ENCODE assay signal across 16 mouse cellular contexts in genomic region chr16:54902911-54903310, GRCm38 (mm10).
"Had no signal": no experiment of that assay in that cellular context is flagged by ENCODE, and none has a peak within 500 bp of the region (broad histone marks: within the 10 kb centered on the region; RNA-seq: fewer than 3 reads in every experiment).

No protein-coding gene starts in this region.

- H3K27me3 ChIP-seq: neural tube, embryonic 13.5 days; neural tube, embryonic 15.5 days; stomach, embryonic 15.5 days had no signal

- H3K4me3 ChIP-seq: neural tube, embryonic 13.5 days; neural tube, embryonic 15.5 days; stomach, embryonic 15.5 days had no signal

- H3K9me3 ChIP-seq: neural tube, embryonic 13.5 days; neural tube, embryonic 15.5 days; stomach, embryonic 15.5 days had no signal

- H3K27ac ChIP-seq: neural tube, embryonic 13.5 days; neural tube, embryonic 15.5 days; stomach, embryonic 15.5 days; stomach, postnatal 0 days had no signal

- DNase-seq: retina, postnatal 1 day; right cerebral cortex, adult 18-20 months; right cerebral cortex, postnatal 14 days; right cerebral cortex, postnatal 25 days; right cerebral cortex, postnatal 4 days; spleen, adult 18-20 months; thymus, adult 18-20 months; thymus, adult 2 months; thymus, postnatal 14 days; thymus, postnatal 25 days; thymus, postnatal 36 days; thymus, postnatal 4 days had no signal

- H3K36me3 ChIP-seq: neural tube, embryonic 13.5 days; neural tube, embryonic 15.5 days; stomach, embryonic 15.5 days had no signal

- H3K9ac ChIP-seq: neural tube, embryonic 13.5 days; neural tube, embryonic 15.5 days; stomach, embryonic 15.5 days had no signal

- H3K4me1 ChIP-seq: neural tube, embryonic 13.5 days; neural tube, embryonic 15.5 days; stomach, embryonic 15.5 days had no signal

- H3K4me2 ChIP-seq: neural tube, embryonic 13.5 days; neural tube, embryonic 15.5 days; stomach, embryonic 15.5 days had no signal
